Mouse (Mus musculus) lung, embryonic 16.5 days (tissue): Measurements from ENCODE around the gene Foxf1. TPM values are rescaled to one million over a fixed set of nuclear protein-coding genes. Genes with fewer than 3 reads are reported as not detected.
A peak's percentile ranks its signal among the peaks of the same experiment; 100 is the strongest.

Experiments used
- ATAC-seq: fragments of 200-750 bp; cut with Nextera tagmentation; 2 replicates; pipeline ENCODE4 v1.8.0; 2017; ENCODE audit warnings: low read depth, mild to moderate bottlenecking, moderate library complexity
- H3K27ac ChIP-seq: fragments of 300-500 bp; sonication (generic); 2 replicates; pipeline ENCODE4 v1.5.1; 2014; ENCODE audit warnings: mild to moderate bottlenecking, control low read depth, low read length
- H3K27me3 ChIP-seq: fragments of 300-500 bp; sonication (generic); 2 replicates; pipeline ENCODE4 v1.6.1; 2014; ENCODE audit warnings: low read depth, low read length, mixed read lengths; ENCODE audit not compliant: control insufficient read depth, insufficient read depth
- H3K36me3 ChIP-seq: fragments of 300-500 bp; sonication (generic); 2 replicates; pipeline ENCODE4 v1.6.1; 2014; ENCODE audit warnings: low read length; ENCODE audit not compliant: control insufficient read depth, insufficient read depth
- H3K4me1 ChIP-seq: fragments of 300-500 bp; sonication (generic); replicated peaks from 2 replicates; pipeline ENCODE4 v1.6.1; 2014; ENCODE audit warnings: low read length, mixed read lengths; ENCODE audit not compliant: control insufficient read depth, insufficient read depth
- H3K4me2 ChIP-seq: fragments of 300-500 bp; sonication (generic); 2 replicates; pipeline ENCODE4 v1.6.1; 2014; ENCODE audit warnings: low read depth, low read length, control low read depth
- H3K4me3 ChIP-seq: fragments of 300-500 bp; sonication (generic); 2 replicates; pipeline ENCODE4 v1.5.1; 2014; ENCODE audit warnings: mild to moderate bottlenecking, low read length, control low read depth
- H3K9ac ChIP-seq: fragments of 300-500 bp; sonication (generic); 2 replicates; pipeline ENCODE4 v1.6.1; 2014; ENCODE audit warnings: low read length, control low read depth
- H3K9me3 ChIP-seq: fragments of 300-500 bp; sonication (generic); 2 replicates; pipeline ENCODE4 v1.6.1; 2016; ENCODE audit warnings: low read length; ENCODE audit not compliant: control insufficient read depth
- WGBS: fragments of 180-500 bp; shearing (Covaris S2); extraction: QIAGEN DNeasy Blood & Tissue Kit; methylation state at CpG from one replicate; pipeline ENCODE4 v1.1.7; 2014; 5-methylcytosine and 5-hydroxymethylcytosine counted together
- polyA plus RNA-seq: library from polyadenylated mRNA; unstranded; fragments of >200 nt; fragmentation: Nextera tagmentation; extraction: Ambion mirVana; gene quantifications from 2 replicates; pipeline ENCODE4 v1.2.1, GENCODE M21; 2015

Gene Foxf1
- polyA plus RNA-seq = 126 and 138 TPM in 2 replicates

GRCm38 (mm10) chr8:121084210-121084951 is at the start of gene Foxf1:
TSS of gene Foxf1 (plus strand) at chr8:121084386.
- peak within 1 kb of the TSS; percentile 57 for H3K4me3 ChIP-seq
- under 1% methylated on average over 56 of the region's 83 CpGs for WGBS
- peak within 1 kb of the TSS; percentile 99 for H3K27ac ChIP-seq
- H3K4me2 ChIP-seq = peak within 1 kb of the TSS; percentile 79
- peak; percentile 85 for ATAC-seq
- no peaks in the 10 kb centered on the region for H3K36me3 ChIP-seq
- H3K27me3 ChIP-seq = peaks cover 62% of the 10 kb centered on the region
- peak within 1 kb of the TSS; percentile 83 for H3K9ac ChIP-seq
- H3K9me3 ChIP-seq = no peaks in the 10 kb centered on the region
- H3K4me1 ChIP-seq = peaks cover 2% of the 10 kb centered on the region; the same call in 1 of the 2 replicates

GRCm38 (mm10) chr8:121035611-121036010 is 48.6 kb upstream of the Foxf1 start:
- Histone ChIP-seq H3K27me3 (no peaks in the 10 kb centered on the region), H3K27ac (no peak overlapping the region), H3K4me1 (0 out of 2 replicates have a peak, but pooled peaks cover under 1% of the 10 kb centered on the region), H3K4me3 (no peak overlapping the region), H3K9me3 (no peaks in the 10 kb centered on the region), H3K36me3 (no peaks in the 10 kb centered on the region), H3K4me2 (no peak overlapping the region), H3K9ac (no peak overlapping the region)
- WGBS = 43% methylated on average over 8 of the region's 8 CpGs
- peak; percentile 67 for ATAC-seq

GRCm38 (mm10) chr8:121043719-121044440 is 40.3 kb upstream of the Foxf1 start:
- Histone ChIP-seq H3K4me3 (no peak overlapping the region), H3K9ac (0 out of 2 replicates have a peak overlapping the region, but pooled peaks have one; percentile 28), H3K4me2 (peak overlapping the region; percentile 39), H3K9me3 (no peaks in the 10 kb centered on the region), H3K4me1 (peaks cover 10% of the 10 kb centered on the region), H3K36me3 (no peaks in the 10 kb centered on the region), H3K27me3 (no peaks in the 10 kb centered on the region), H3K27ac (no peak overlapping the region)
- no peak; the same call in 1 of the 2 replicates for ATAC-seq
- 13% methylated on average over 19 of the region's 19 CpGs for WGBS

DNA sequence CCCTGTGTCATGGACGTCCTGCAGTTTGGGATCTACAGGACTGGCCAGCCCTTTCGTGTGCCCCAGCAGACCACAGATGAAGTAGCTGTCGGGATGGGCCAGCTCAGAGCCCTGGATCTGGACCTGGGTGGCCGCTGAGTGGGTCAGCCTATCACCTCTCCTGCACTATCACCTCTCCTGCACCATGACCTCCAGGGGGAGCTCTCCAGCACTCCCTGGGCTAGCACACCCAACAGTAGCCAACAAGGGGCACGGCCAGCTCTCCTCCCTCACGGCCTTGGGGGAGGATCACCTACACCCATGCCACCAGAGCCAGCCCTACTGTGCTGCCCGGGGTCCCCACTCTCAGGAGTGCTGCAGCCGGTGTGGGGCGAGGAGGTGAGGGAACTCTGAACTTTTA is 36.7 kb upstream of the Foxf1 start:
- 64% methylated on average over 9 of the region's 9 CpGs for whole genome bisulfite sequencing
- Histone ChIP-seq H3K4me2 (no peak overlapping the region), H3K9me3 (no peaks in the 10 kb centered on the region), H3K27me3 (no peaks in the 10 kb centered on the region), H3K4me3 (no peak overlapping the region), H3K4me1 (peaks cover 10% of the 10 kb centered on the region), H3K9ac (no peak overlapping the region), H3K36me3 (no peaks in the 10 kb centered on the region), H3K27ac (no peak overlapping the region)
- ATAC-seq = no peak

GRCm38 (mm10) chr8:121058081-121058480 is 26.1 kb upstream of the Foxf1 start:
- Histone ChIP-seq H3K9ac (no peak overlapping the region), H3K9me3 (no peaks in the 10 kb centered on the region), H3K27ac (no peak overlapping the region), H3K4me3 (no peak overlapping the region), H3K36me3 (peaks cover 8% of the 10 kb centered on the region; the same call in 1 of the 2 replicates), H3K4me2 (no peak overlapping the region), H3K4me1 (peaks cover 1% of the 10 kb centered on the region), H3K27me3 (no peaks in the 10 kb centered on the region)
- WGBS = 72% methylated on average over 9 of the region's 9 CpGs
- no peak for ATAC-seq

DNA sequence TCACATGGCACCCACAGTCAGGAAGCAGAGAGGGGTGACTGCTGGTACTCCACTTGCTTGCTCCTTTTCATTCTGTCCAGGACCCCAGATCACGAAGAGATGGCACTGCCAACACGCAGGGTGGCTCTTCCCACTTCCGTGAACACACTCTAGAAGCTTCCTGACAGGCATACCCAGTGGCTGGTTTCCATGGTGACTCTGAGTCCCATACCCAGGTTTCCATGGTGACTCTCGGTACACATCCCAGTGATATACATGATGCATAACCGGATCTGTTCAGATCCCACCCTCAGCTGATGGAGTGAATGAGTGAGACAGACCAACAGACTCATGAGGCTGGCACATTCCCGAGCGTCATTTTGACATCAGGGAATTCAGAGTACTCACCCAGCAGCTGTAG is 25.1 kb upstream of the Foxf1 start:
- no peak for ATAC-seq
- H3K9ac ChIP-seq = no peak overlapping the region
- no peaks in the 10 kb centered on the region for H3K4me1 ChIP-seq
- H3K4me2 ChIP-seq = no peak overlapping the region
- H3K9me3 ChIP-seq = no peaks in the 10 kb centered on the region
- no peaks in the 10 kb centered on the region for H3K27me3 ChIP-seq
- H3K4me3 ChIP-seq = no peak overlapping the region
- peaks cover 15% of the 10 kb centered on the region for H3K36me3 ChIP-seq
- no peak overlapping the region for H3K27ac ChIP-seq
- 67% methylated on average over 7 of the region's 7 CpGs for WGBS

- Histone ChIP-seq H3K9ac (no peak overlapping the region), H3K27ac (no peak overlapping the region), H3K4me2 (no peak overlapping the region), H3K27me3 (no peaks in the 10 kb centered on the region), H3K9me3 (no peaks in the 10 kb centered on the region), H3K36me3 (peaks cover 25% of the 10 kb centered on the region), H3K4me3 (no peak overlapping the region), H3K4me1 (no peaks in the 10 kb centered on the region)
- WGBS = 93% methylated on average over 6 of the region's 6 CpGs
- no peak for ATAC-seq
These were observed 21.7 kb upstream of the Foxf1 start for GRCm38 (mm10) chr8:121062521-121062920.

DNA sequence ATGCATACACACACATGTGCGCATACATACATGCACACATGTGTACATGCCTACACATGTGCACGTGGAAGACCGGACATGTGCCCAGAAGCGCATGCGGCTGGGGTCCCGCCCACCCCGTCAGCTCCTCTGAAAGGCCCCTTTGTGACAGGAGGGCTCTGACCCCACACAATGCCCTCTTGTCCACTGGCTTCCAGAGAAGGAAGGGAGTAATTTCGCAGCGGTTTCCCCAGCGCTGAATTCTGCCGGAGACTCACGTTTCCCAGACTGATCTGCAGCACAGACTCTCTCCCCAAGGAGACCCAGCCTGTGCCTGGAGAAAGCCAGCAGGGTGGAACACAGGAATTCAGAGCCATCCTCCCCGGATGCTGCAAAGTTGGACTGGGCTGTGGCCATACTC is 20.5 kb upstream of the Foxf1 start:
- H3K9ac ChIP-seq = no peak overlapping the region
- H3K36me3 ChIP-seq = peaks cover 24% of the 10 kb centered on the region
- H3K4me1 ChIP-seq = no peaks in the 10 kb centered on the region
- H3K4me2 ChIP-seq = no peak overlapping the region
- no peaks in the 10 kb centered on the region for H3K9me3 ChIP-seq
- 65% methylated on average over 13 of the region's 13 CpGs for WGBS
- no peak overlapping the region for H3K4me3 ChIP-seq
- no peak overlapping the region for H3K27ac ChIP-seq
- H3K27me3 ChIP-seq = no peaks in the 10 kb centered on the region
- no peak for ATAC-seq

- Histone ChIP-seq H3K27me3 (peaks cover 18% of the 10 kb centered on the region), H3K9me3 (no peaks in the 10 kb centered on the region), H3K36me3 (peaks cover 2% of the 10 kb centered on the region), H3K4me1 (peaks cover 19% of the 10 kb centered on the region), H3K9ac (0 out of 2 replicates have a peak overlapping the region, but pooled peaks have one; percentile 4), H3K4me3 (no peak overlapping the region), H3K4me2 (no peak overlapping the region), H3K27ac (no peak overlapping the region)
- ATAC-seq = no peak
- WGBS = 18% methylated on average over 12 of the region's 12 CpGs
These were observed 12.7 kb upstream of the Foxf1 start for GRCm38 (mm10) chr8:121071454-121071853.
